Mouse (Mus musculus): Measurements from ENCODE around the gene Sst.
A peak's percentile ranks its signal among the peaks of the same experiment; 100 is the strongest.
"Not testable (repeated sequence)": the region's sequence is repeated elsewhere in the genome, so short reads cannot be mapped to it uniquely, and the experiment has no call there.

The Sst gene

GRCm38 (mm10) chr16:23890636-23891035 is at the start of gene Sst:
Sst (minus strand) TSS chr16:23890958.
- no peak for DNase-seq (ENCODE audit: inconsistent ontology term)

- no peak for DNase-seq (ENCODE audit: inconsistent ontology term)
Measured at GRCm38 (mm10) chr16:23934397-23934796, 43.6 kb upstream of the Sst start.

GRCm38 (mm10) chr16:23932294-23932693 is 41.5 kb upstream of the Sst start, which contains the start of gene Rtp2:
Rtp2 (minus strand) TSS chr16:23932394.
- DNase-seq (ENCODE audit: inconsistent ontology term), result peak; percentile 39

GRCm38 (mm10) chr16:23931275-23931674 is 40.5 kb upstream of the Sst start:
- DNase-seq (ENCODE audit: inconsistent ontology term), result no peak

GRCm38 (mm10) chr16:23930426-23931073 is 39.8 kb upstream of the Sst start:
- DNase-seq (ENCODE audit: inconsistent ontology term), result no peak

GRCm38 (mm10) chr16:23927301-23928114 is 36.8 kb upstream of the Sst start:
- DNase-seq (ENCODE audit: inconsistent ontology term), result no peak

GRCm38 (mm10) chr16:23922906-23923305 is 32.1 kb upstream of the Sst start:
- no peak for DNase-seq (ENCODE audit: inconsistent ontology term)

- no peak for DNase-seq (ENCODE audit: inconsistent ontology term)
Measured at GRCm38 (mm10) chr16:23921697-23922096, 30.9 kb upstream of the Sst start.

GRCm38 (mm10) chr16:23919418-23919817 is 28.7 kb upstream of the Sst start:
- DNase-seq (ENCODE audit: inconsistent ontology term), result no peak

- no peak for DNase-seq (ENCODE audit: inconsistent ontology term)
Measured at GRCm38 (mm10) chr16:23913401-23913800, 22.6 kb upstream of the Sst start.

GRCm38 (mm10) chr16:23912741-23913140 is 22.0 kb upstream of the Sst start:
- no peak for DNase-seq (ENCODE audit: inconsistent ontology term)

GRCm38 (mm10) chr16:23909015-23909354 is 18.2 kb upstream of the Sst start:
- DNase-seq (ENCODE audit: inconsistent ontology term), result not testable (repeated sequence)

- DNase-seq (ENCODE audit: inconsistent ontology term), result not testable (repeated sequence)
Measured at GRCm38 (mm10) chr16:23908076-23909014, 17.6 kb upstream of the Sst start.

- not testable (repeated sequence) for DNase-seq (ENCODE audit: inconsistent ontology term)
Measured at GRCm38 (mm10) chr16:23906586-23906985, 15.8 kb upstream of the Sst start.

- no peak for DNase-seq (ENCODE audit: inconsistent ontology term)
Measured at GRCm38 (mm10) chr16:23901411-23901810, 10.7 kb upstream of the Sst start.

GRCm38 (mm10) chr16:23900061-23900460 is 9.3 kb upstream of the Sst start:
- DNase-seq (ENCODE audit: inconsistent ontology term), result no peak

GRCm38 (mm10) chr16:23898840-23899239 is 8.1 kb upstream of the Sst start:
- peak; percentile 70 for DNase-seq (ENCODE audit: inconsistent ontology term)

GRCm38 (mm10) chr16:23897984-23898586 is 7.3 kb upstream of the Sst start:
- peak; percentile 75 for DNase-seq (ENCODE audit: inconsistent ontology term)

- peak; percentile 29 for DNase-seq (ENCODE audit: inconsistent ontology term)
Measured at GRCm38 (mm10) chr16:23897486-23897885, 6.7 kb upstream of the Sst start.

GRCm38 (mm10) chr16:23895135-23895534 is 4.4 kb upstream of the Sst start:
- DNase-seq (ENCODE audit: inconsistent ontology term), result no peak

- DNase-seq (ENCODE audit: inconsistent ontology term), result peak; percentile 14
Measured at GRCm38 (mm10) chr16:23890151-23890550, 607 bp downstream of the Sst start.
